Mouse (Mus musculus) bone marrow, adult 2 months (tissue): ENCODE results near the gene Ric1. TPM values are rescaled to one million over a fixed set of nuclear protein-coding genes. Genes with fewer than 3 reads are reported as not detected.

Source experiments
- H3K27ac ChIP-seq: fragments of 200-500 bp; 2 replicates; pipeline ENCODE4 v1.5.1; 2012; ENCODE audit warnings: low read depth, mild to moderate bottlenecking, control low read depth, inconsistent platforms, low read length; ENCODE audit not compliant: control insufficient read depth, poor library complexity, insufficient read depth
- H3K4me1 ChIP-seq: fragments of 200-500 bp; 2 replicates; pipeline ENCODE4 v1.6.1; 2011; ENCODE audit warnings: low read length; ENCODE audit not compliant: control insufficient read depth, insufficient read depth
- H3K4me3 ChIP-seq: fragments of 200-500 bp; replicated peaks from 2 replicates; pipeline ENCODE3; 2011; ENCODE audit warnings: mild to moderate bottlenecking, low read depth, low read length, control low read depth; ENCODE audit not compliant: control insufficient read depth
- CTCF ChIP-seq: fragments of 200-500 bp; IDR thresholded peaks from 2 replicates; pipeline ENCODE4 v1.5.1; 2011; ENCODE audit warnings: low read length, control low read depth; ENCODE audit not compliant: control insufficient read depth, insufficient read depth
- POLR2A ChIP-seq: fragments of 200-500 bp; IDR thresholded peaks from 2 replicates; pipeline ENCODE4 v1.6.1; 2011; ENCODE audit warnings: low read depth, mild to moderate bottlenecking, control low read depth, low read length, borderline replicate concordance; ENCODE audit not compliant: control insufficient read depth
- WGBS: fragments of 180-500 bp; shearing (Covaris S2); methylation state at CpG from one replicate; pipeline ENCODE4 v1.1.7; 2018; 5-methylcytosine and 5-hydroxymethylcytosine counted together
- polyA plus RNA-seq: library from polyadenylated mRNA; stranded (reverse); fragments of >200 nt; gene quantifications from 2 replicates; pipeline ENCODE4 v1.2.4, GENCODE M21; 2011; ENCODE audit warnings: low replicate concordance; ENCODE audit not compliant: missing spikeins, insufficient read depth, insufficient read length

The Ric1 gene
- polyA plus RNA-seq, 1 experiment: 5.7 TPM

- peak overlapping the region; percentile 53; the same call in 1 of the 2 replicates for H3K27ac ChIP-seq
- H3K4me1 ChIP-seq: peaks cover 7% of the 10 kb centered on the region
- TF ChIP-seq POLR2A (no peak), CTCF (no peak)
- no peak overlapping the region for H3K4me3 ChIP-seq
- WGBS: 54% methylated on average over 3 of the region's 3 CpGs
Measured at GRCm38 (mm10) chr19:29482637-29483036, 39.4 kb upstream of the Ric1 start.

GRCm38 (mm10) chr19:29483386-29483785 lies 38.7 kb upstream of the Ric1 start:
- no peak overlapping the region for H3K27ac ChIP-seq
- H3K4me1 ChIP-seq: peaks cover 10% of the 10 kb centered on the region
- TF ChIP-seq CTCF (no peak), POLR2A (no peak)
- 68% methylated on average over 2 of the region's 2 CpGs for WGBS
- H3K4me3 ChIP-seq: no peak overlapping the region

GRCm38 (mm10) chr19:29484537-29484936 lies 37.5 kb upstream of the Ric1 start:
- no peak overlapping the region for H3K4me3 ChIP-seq
- 5% methylated on average over 2 of the region's 2 CpGs for WGBS
- peak overlapping the region; percentile 16; the same call in 1 of the 2 replicates for H3K27ac ChIP-seq
- peaks cover 11% of the 10 kb centered on the region for H3K4me1 ChIP-seq
- no peak for TF ChIP-seq POLR2A
- TF ChIP-seq CTCF: no peak

GRCm38 (mm10) chr19:29485257-29485948 lies 36.7 kb upstream of the Ric1 start:
- peaks cover 11% of the 10 kb centered on the region for H3K4me1 ChIP-seq
- 85% methylated on average over 3 of the region's 3 CpGs for WGBS

GRCm38 (mm10) chr19:29486545-29487206 lies 35.4 kb upstream of the Ric1 start:
- Histone ChIP-seq H3K4me3 (no peak overlapping the region), H3K27ac (peak overlapping the region; percentile 73; the same call in 1 of the 2 replicates), H3K4me1 (peaks cover 11% of the 10 kb centered on the region)
- TF ChIP-seq POLR2A (no peak), CTCF (no peak)
- 47% methylated on average over 7 of the region's 7 CpGs for WGBS

More at GRCm38 (mm10) chr19:29485257-29485948, 36.7 kb upstream of the Ric1 start:
- TF ChIP-seq POLR2A: no peak
- no peak for TF ChIP-seq CTCF
- no peak overlapping the region for H3K27ac ChIP-seq
- H3K4me3 ChIP-seq: no peak overlapping the region

- TF ChIP-seq CTCF: no peak
- TF ChIP-seq POLR2A: no peak
- H3K4me1 ChIP-seq: peaks cover 8% of the 10 kb centered on the region; the same call in 1 of the 2 replicates
- H3K4me3 ChIP-seq: no peak overlapping the region
- 75% methylated on average over 14 of the region's 14 CpGs for WGBS
- peak overlapping the region; percentile 66 for H3K27ac ChIP-seq
Measured at GRCm38 (mm10) chr19:29487326-29488072, 34.6 kb upstream of the Ric1 start.

- H3K4me3 ChIP-seq: no peak overlapping the region
- TF ChIP-seq POLR2A: no peak
- TF ChIP-seq CTCF: no peak
- 13% methylated on average over 6 of the region's 6 CpGs for WGBS
- peaks cover 8% of the 10 kb centered on the region; the same call in 1 of the 2 replicates for H3K4me1 ChIP-seq
- H3K27ac ChIP-seq: no peak overlapping the region; the same call in 1 of the 2 replicates
Measured at GRCm38 (mm10) chr19:29488073-29488390, 34.0 kb upstream of the Ric1 start.

- 32% methylated on average over 10 of the region's 10 CpGs for WGBS
- H3K27ac ChIP-seq: no peak overlapping the region
- no peak for TF ChIP-seq CTCF
Measured at GRCm38 (mm10) chr19:29488420-29488819, 33.7 kb upstream of the Ric1 start.

More at GRCm38 (mm10) chr19:29488420-29488819, 33.7 kb upstream of the Ric1 start:
- peaks cover 10% of the 10 kb centered on the region; the same call in 1 of the 2 replicates for H3K4me1 ChIP-seq
- H3K4me3 ChIP-seq: no peak overlapping the region
